Mouse (Mus musculus) bone marrow macrophage, adult 2 months (primary cell): ENCODE results near the gene Dnajc25. TPM values are rescaled to one million over a fixed set of nuclear protein-coding genes. Genes with fewer than 3 reads are reported as not detected.

Source experiments
- H3K27ac ChIP-seq: 2 replicates; pipeline ENCODE4 v1.5.1; 2012; ENCODE audit warnings: low read depth, low read length; ENCODE audit not compliant: insufficient read depth
- H3K4me1 ChIP-seq: 2 replicates; pipeline ENCODE4 v1.6.1; 2012; ENCODE audit warnings: low read length; ENCODE audit not compliant: control insufficient read depth, insufficient read depth
- H3K4me3 ChIP-seq: 2 replicates; pipeline ENCODE4 v1.5.1; 2012; ENCODE audit warnings: mild to moderate bottlenecking, low read length, moderate library complexity; ENCODE audit not compliant: insufficient read depth
- CTCF ChIP-seq: IDR thresholded peaks from 2 replicates; pipeline ENCODE4 v1.5.1; 2012; ENCODE audit warnings: low read depth, mild to moderate bottlenecking, low read length, moderate library complexity
- POLR2A ChIP-seq: IDR thresholded peaks from 2 replicates; pipeline ENCODE4 v1.6.1; 2012; ENCODE audit warnings: mild to moderate bottlenecking, low read depth, low read length, borderline replicate concordance
- polyA plus RNA-seq: library from polyadenylated mRNA; stranded (reverse); fragments of >200 nt; gene quantifications from 2 replicates; pipeline ENCODE4 v1.2.4, GENCODE M21; 2012; ENCODE audit not compliant: missing spikeins, insufficient read depth, insufficient read length

Dnajc25 gene
- 7.7 and 7.9 TPM in 2 replicates for polyA plus RNA-seq

- TF ChIP-seq CTCF: no peak
- no peak for TF ChIP-seq POLR2A
- Histone ChIP-seq H3K4me1 (peaks cover 6% of the 10 kb centered on the region; the same call in 1 of the 2 replicates), H3K4me3 (no peak within 1 kb of the TSS), H3K27ac (no peak within 1 kb of the TSS)
Measured at GRCm38 (mm10) chr4:58994762-58995161, at the start of gene Dnajc25. Dnajc25 (plus strand) TSS chr4:58995062.

GRCm38 (mm10) chr4:58948391-58948790 lies 46.5 kb upstream of the Dnajc25 start:
- no peak for TF ChIP-seq CTCF
- no peak for TF ChIP-seq POLR2A
- H3K4me3 ChIP-seq: no peak overlapping the region

GRCm38 (mm10) chr4:58952630-58953029 lies 42.2 kb upstream of the Dnajc25 start:
- H3K27ac ChIP-seq: no peak overlapping the region
- no peak for TF ChIP-seq CTCF
- no peak for TF ChIP-seq POLR2A
- H3K4me1 ChIP-seq: no peaks in the 10 kb centered on the region
- H3K4me3 ChIP-seq: no peak overlapping the region

More at GRCm38 (mm10) chr4:58948391-58948790, 46.5 kb upstream of the Dnajc25 start:
- Histone ChIP-seq H3K4me1 (no peaks in the 10 kb centered on the region), H3K27ac (no peak overlapping the region)

GRCm38 (mm10) chr4:58961719-58962118 lies 33.1 kb upstream of the Dnajc25 start:
- Histone ChIP-seq H3K4me1 (no peaks in the 10 kb centered on the region), H3K4me3 (no peak overlapping the region), H3K27ac (no peak overlapping the region)
- no peak for TF ChIP-seq CTCF
- TF ChIP-seq POLR2A: no peak

- peaks cover 2% of the 10 kb centered on the region; the same call in 1 of the 2 replicates for H3K4me1 ChIP-seq
- no peak overlapping the region for H3K27ac ChIP-seq
- no peak overlapping the region for H3K4me3 ChIP-seq
- no peak for TF ChIP-seq CTCF
- TF ChIP-seq POLR2A: no peak
Measured at GRCm38 (mm10) chr4:58963271-58963670, 31.6 kb upstream of the Dnajc25 start.

- H3K4me3 ChIP-seq: no peak overlapping the region
- peaks cover 3% of the 10 kb centered on the region; the same call in 1 of the 2 replicates for H3K4me1 ChIP-seq
- TF ChIP-seq POLR2A (no peak), CTCF (no peak)
- no peak overlapping the region for H3K27ac ChIP-seq
Measured at GRCm38 (mm10) chr4:58965136-58965535, 29.7 kb upstream of the Dnajc25 start.

GRCm38 (mm10) chr4:58970678-58971077 lies 24.2 kb upstream of the Dnajc25 start:
- H3K27ac ChIP-seq: no peak overlapping the region
- peaks cover 3% of the 10 kb centered on the region; the same call in 1 of the 2 replicates for H3K4me1 ChIP-seq
- no peak overlapping the region for H3K4me3 ChIP-seq
- no peak for TF ChIP-seq CTCF
- TF ChIP-seq POLR2A: no peak

GRCm38 (mm10) chr4:58975711-58976110 lies 19.2 kb upstream of the Dnajc25 start:
- no peak overlapping the region for H3K27ac ChIP-seq
- H3K4me1 ChIP-seq: no peaks in the 10 kb centered on the region
- no peak overlapping the region for H3K4me3 ChIP-seq
- TF ChIP-seq CTCF: no peak
- TF ChIP-seq POLR2A: no peak

- H3K27ac ChIP-seq: no peak overlapping the region
- TF ChIP-seq POLR2A (no peak), CTCF (no peak)
- H3K4me1 ChIP-seq: peaks cover 4% of the 10 kb centered on the region
- no peak overlapping the region for H3K4me3 ChIP-seq
Measured at GRCm38 (mm10) chr4:58981421-58981820, 13.4 kb upstream of the Dnajc25 start.

- H3K27ac ChIP-seq: no peak overlapping the region
- H3K4me3 ChIP-seq: no peak overlapping the region
- TF ChIP-seq CTCF (no peak), POLR2A (no peak)
- peaks cover 4% of the 10 kb centered on the region for H3K4me1 ChIP-seq
Measured at GRCm38 (mm10) chr4:58982806-58983205, 12.1 kb upstream of the Dnajc25 start.
